Mouse (Mus musculus) megakaryocyte, embryonic 14.5 days (primary cell): ENCODE data around the gene Rgs16.

Experiments
- FLI1 ChIP-seq: IDR thresholded peaks from 2 replicates; pipeline ENCODE4 v1.6.1; 2012; ENCODE audit warnings: low read length, inconsistent platforms, mixed read lengths
- GATA1 ChIP-seq: IDR thresholded peaks from 3 replicates; pipeline ENCODE4 v1.6.1; 2012; ENCODE audit warnings: mixed read lengths, low read length, inconsistent platforms, borderline replicate concordance

GRCm38 (mm10) chr1:153729806-153730205 is 10.3 kb upstream of the Rgs16 start:
- no peak for TF ChIP-seq GATA1
- TF ChIP-seq FLI1, result no peak
